Mouse (Mus musculus) urinary bladder, postnatal 14 days (tissue): Measurements from ENCODE around the gene Nabp1.
"Not testable (repeated sequence)": the region's sequence is repeated elsewhere in the genome, so short reads cannot be mapped to it uniquely, and the experiment has no call there.

Source experiments
- DNase-seq: peaks from one replicate; pipeline ENCODE4 v3.0.0; 2021; ENCODE audit warnings: low spot score

Nabp1 gene

GRCm38 (mm10) chr1:51486291-51486690 is 8.1 kb upstream of the Nabp1 start:
- no peak for DNase-seq

DNA sequence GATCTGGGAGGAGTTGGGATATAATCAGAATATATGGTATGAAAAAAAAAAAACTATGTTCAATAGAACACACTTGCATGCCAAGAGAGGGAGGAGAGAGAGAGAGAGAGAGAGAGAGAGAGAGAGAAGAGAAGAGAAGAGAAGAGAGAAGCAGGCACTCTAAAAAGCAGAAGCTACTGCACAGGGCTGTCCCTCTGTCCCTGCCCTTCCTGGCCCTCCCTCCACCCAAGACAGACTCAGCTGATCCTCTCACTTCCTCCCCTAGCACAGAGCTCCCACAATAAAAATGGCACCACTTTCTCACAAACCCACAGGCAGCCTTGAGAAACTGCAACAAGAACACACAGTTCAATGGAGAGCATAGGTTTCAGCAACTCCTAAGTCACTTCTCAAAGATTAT is 2.2 kb upstream of the Nabp1 start:
- no peak for DNase-seq

GRCm38 (mm10) chr1:51479691-51480090 is 1.5 kb upstream of the Nabp1 start:
- DNase-seq = no peak

DNA sequence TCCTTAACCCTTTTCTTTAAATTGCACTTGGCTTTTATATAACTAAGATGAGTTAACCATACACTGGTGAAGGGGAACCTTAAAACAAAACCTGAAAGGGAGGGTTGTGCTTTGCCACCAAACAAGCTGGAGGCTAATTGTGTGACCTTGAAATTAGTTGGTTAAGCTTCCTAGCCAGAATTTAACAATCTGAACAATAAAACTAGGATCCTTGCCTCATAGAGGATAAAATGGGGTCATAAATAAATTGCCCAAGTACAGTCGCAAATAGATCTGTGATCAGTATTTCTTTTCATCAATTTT is 753 bp upstream of the Nabp1 start:
- DNase-seq = no peak

- DNase-seq = peak; percentile 26
Measured at GRCm38 (mm10) chr1:51477656-51478081, 556 bp downstream of the Nabp1 start.

DNA sequence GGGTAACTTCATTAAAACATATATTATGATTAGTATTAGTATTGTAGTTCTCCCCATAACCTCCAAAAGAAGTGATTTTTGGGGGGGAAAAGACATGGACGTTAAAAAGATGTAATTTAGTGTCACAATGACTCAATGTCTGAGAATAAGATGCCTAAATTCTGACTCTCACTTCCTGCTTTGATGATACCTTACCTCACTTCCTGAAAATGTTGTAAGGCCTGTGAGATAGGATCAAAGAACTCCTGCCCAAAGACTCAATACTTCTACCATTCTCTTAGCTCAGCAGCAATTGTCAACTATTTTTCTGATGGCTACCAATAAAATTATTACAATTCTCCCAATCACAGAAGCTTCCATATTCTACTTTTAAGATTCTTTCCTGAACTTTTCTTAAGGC is 1.8 kb downstream of the Nabp1 start:
- DNase-seq = no peak

DNA sequence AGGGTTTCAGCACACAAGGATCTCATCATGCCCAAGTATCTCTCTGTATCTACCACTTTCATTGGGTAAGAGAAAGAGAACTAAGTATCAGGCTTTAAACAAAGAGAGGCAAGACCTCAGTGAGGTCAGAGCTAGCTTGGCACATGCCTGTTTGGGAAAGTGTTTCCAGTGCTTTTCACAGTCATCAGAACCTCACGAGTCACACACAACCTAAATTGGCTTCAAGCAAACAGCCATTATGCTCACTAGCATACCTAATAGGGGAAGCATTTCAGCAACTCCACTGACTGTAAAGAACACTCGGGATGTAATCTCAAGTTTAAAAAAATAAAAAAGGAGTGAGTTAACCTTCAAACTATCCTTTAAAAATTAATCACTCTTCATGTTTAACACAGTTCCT is 10.1 kb downstream of the Nabp1 start:
- DNase-seq = no peak

DNA sequence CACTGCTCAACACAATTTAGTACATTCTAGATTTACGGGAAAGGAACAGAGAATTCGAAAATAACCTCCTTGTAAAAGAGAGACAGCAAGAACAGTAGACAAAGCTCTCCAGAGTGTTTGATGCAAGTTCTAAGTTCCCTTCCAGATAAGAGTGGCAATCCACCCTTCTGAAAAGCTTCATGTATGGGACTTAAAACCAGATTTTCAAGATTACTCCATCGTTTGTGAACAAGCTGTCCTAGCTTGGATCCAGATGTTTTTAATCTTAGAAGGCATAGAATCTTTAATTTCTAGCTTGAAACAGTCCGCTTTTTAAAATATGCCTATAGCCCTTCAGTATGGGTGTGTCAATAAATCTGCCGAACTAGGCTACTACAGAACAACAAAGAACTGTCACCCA is 11.0 kb downstream of the Nabp1 start:
- DNase-seq = no peak

DNA sequence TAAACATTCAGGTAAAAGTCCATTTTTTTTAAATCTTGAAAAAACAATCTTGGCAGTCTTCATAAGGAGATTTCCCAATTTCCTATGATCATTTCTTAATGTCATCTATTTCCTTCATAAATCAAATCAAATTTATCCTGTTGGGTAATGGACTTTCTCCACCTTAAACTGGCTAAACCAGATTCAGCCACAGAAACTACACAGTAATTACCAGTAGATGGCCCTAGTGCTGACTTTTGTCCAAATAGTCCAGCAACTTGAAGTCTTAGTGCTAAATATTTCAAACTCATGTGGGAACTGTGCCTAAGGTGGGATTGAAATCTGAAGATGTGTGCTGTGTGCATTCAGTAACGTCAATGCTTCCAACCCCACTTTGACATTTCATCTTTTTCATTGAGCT is 11.8 kb downstream of the Nabp1 start:
- no peak for DNase-seq

GRCm38 (mm10) chr1:51465285-51465684 is 12.9 kb downstream of the Nabp1 start:
- DNase-seq = no peak

DNA sequence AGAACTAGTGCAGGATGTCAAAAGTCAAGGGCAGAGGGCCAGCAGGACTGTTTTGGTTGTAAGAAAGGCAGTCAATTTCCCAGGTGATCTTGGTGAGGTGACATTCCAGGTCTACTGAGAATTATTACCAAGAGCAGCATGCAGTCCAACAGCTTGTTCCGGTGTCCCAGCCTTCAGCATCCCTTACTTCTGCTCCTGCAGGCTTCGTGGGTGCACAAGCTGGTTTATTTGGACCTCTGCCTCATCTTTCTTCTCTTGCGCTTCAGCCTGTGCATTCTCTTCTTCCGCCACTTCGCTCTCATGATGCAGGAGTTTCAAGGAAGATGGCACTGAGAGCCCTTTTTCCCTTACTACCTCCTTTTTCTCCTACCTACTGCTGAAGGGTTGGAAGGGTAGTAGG is 15.2 kb downstream of the Nabp1 start:
- DNase-seq = no peak

DNA sequence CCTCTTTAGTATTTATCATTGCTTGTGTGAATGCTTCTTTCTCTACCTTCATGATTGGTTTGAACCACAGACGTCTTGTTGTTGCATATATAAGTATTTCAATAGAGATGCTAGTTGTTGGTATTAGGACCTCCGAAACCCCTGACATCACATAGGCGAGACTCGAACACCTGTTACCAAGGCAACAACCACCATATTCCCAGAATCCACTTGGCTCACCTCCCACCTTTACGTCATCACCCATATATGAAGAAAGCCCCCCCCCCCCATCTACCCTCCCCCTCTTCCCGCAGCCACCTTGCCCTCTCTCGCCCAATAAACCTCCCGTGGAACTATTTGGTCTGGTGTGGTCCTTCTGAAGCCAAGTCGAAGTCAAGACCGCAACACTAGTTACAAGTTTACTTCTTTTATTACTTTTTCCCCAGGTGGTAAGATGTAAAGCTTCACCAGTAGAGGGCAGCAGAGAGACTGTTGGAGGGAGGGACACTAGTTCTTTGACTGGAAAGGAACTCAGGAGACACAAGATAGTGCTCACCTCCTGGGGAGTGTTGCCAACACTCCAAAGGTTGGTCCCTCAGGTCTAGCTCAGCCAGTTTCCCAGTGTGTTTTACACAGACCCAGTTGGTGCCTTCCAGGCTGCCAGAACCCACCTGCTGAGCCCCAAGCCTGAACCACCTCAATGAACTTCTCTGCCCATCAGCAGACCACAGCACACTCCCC is 19.3 kb downstream of the Nabp1 start:
- peak; percentile 36 for DNase-seq

DNA sequence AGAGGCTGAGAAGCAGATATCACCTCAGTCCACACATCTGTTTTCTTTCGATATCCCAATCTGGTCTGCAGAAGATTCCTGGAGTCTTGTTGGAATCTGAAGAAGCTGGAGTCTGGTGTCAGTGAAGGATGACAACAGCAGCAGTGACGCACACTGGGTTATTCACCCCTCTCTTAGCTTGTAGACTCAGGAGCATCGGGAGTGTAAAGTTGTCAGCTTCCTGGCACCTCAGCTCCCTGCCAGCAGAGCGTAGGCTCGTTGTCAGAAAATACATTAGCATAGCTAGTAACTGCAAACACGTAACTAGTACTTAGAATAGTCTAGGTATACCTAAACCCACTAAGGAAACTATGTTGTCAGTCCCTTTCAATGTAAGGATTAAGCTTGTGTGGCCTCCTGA is 20.1 kb downstream of the Nabp1 start:
- DNase-seq = no peak

DNA sequence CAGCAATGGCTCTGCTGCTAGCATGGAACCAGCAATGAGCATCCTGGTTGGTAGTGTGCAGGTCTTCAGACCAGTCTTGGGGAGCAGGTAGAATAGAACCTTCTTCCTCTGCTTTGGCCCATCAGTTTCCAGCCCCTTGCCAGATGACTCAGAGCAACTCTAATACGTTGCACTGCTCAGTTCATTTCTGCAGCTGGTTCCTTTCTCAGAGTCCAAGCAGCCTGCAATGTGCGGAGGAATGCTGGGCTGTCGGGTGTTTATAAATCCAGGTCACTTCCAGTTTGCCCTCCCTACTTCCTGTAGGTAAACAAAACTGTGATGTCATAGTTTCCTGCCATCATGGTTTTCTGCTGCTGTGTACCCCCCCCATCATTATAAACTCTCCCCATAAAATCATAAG is 21.0 kb downstream of the Nabp1 start:
- no peak for DNase-seq

GRCm38 (mm10) chr1:51448789-51449188 is 29.4 kb downstream of the Nabp1 start:
- no peak for DNase-seq

DNA sequence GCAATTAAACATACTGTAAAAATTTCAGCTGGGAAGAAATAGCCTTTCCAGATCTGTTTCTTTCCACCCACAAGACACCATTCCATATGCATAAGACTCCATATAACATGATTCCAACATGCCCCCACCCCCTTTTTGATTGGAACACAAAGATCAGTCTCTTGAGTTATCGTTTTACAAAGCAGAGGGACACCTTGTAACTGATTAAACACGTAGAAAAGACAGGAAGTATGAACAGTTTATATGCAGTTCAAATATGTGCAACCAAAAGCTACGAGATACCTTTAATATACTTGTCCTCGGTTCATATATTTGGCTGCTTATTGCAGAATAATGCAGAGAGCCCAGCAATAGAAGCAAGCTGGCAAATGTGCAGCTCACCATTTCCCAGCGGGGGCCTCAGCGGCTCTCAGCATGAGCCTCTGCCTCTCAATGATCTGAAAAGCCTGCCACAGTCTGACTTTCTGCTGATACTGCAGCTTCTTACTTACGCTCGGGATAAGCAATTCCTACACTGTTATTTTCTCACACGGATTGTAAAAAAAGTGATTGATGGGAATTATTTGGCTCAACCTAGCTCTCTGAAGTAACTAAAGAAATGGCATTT is 32.3 kb downstream of the Nabp1 start:
- DNase-seq = no peak

DNA sequence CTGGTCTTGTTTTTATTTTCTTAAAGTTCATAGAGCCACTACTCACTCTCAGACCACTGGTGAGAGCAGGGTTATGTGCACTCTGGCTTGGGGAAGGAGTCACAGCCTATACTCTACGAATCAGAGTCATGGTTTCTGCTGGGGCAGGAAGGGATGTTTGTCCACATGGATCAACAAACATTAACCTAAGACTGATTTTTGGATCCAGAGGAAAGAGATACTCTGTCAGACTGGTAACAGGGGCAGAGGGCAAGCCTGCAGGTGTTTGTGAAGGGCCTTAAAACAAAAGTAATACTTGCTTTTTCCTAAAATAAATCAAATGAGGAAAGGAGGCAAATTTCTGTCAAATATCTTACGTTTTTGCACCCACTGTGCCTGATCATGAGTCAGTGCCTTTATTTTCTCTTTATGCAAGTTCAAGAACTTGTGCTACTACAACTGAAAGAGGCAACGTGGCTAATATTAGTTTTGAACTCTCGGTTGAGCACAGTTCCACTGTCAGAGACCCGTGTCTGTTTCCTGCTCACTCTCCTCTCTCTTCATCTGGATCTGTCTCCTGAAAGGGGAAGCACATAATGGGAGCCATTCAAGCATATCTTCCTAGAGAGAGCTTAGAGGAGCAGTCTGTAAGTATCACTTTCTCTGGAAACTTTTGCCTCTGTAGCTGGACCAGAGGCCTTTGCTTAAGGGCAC is 32.9 kb downstream of the Nabp1 start:
- no peak for DNase-seq

- no peak for DNase-seq
Measured at GRCm38 (mm10) chr1:51429775-51430174, 48.5 kb downstream of the Nabp1 start.

DNA sequence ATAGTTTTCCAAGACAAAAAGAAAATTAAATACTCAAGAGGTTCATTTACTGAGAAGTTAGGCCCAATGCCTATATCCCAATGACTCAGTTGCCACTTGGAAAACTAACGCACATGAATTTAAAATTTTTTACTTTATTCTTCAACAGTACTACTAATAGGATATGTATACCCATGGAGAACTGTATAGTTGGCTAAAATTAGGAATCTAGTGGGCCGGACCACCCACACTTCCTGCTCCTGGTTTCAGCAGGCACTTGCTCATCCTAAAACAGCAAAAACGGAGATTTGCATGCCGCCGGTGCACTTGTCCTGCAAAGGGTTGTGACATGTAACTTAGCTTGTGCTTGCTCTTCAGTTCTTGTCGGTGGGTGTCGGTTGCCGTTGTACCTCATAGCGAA is 51.9 kb downstream of the Nabp1 start:
- DNase-seq = no peak

DNA sequence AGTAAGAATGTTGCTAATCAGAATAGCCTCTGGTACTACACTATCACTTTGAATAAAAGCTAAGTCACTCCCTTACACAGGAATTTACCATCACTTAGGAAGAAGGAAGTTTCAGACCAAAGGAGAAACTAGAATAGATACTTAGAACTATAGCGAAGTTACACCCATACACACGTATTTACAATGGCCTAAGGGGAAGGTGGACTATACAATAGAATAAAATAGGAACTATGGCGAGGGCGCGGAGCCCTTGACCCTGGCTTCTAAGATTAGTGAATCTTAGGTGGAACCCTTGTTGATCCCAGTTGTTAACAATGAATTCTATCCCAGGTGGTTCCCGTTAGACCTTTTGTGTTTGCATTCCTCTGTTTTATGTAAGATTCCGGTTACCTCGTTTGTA is 57.2 kb downstream of the Nabp1 start:
- DNase-seq = not testable (repeated sequence)

- DNase-seq = no peak
Measured at GRCm38 (mm10) chr1:51418753-51419152, 59.5 kb downstream of the Nabp1 start.
